Comparison of ENCODE assay signal across 16 mouse cellular contexts in genomic region chr9:115600826-115601225, GRCm38 (mm10).
"Had no signal": no experiment of that assay in that cellular context is flagged by ENCODE, and none has a peak within 500 bp of the region (broad histone marks: within the 10 kb centered on the region; RNA-seq: fewer than 3 reads in every experiment).

No protein-coding gene starts in this region.

- DNase-seq: retina, postnatal 1 day; right cerebral cortex, adult 18-20 months; right cerebral cortex, postnatal 14 days; right cerebral cortex, postnatal 25 days; right cerebral cortex, postnatal 4 days; spleen, adult 18-20 months; thymus, adult 18-20 months; thymus, adult 2 months; thymus, postnatal 14 days; thymus, postnatal 25 days; thymus, postnatal 36 days; thymus, postnatal 4 days had no signal

- H3K36me3 ChIP-seq: neural tube, embryonic 13.5 days; neural tube, embryonic 15.5 days; stomach, embryonic 15.5 days had no signal

- H3K4me1 ChIP-seq: stomach, embryonic 15.5 days had no signal

- H3K27me3 ChIP-seq: neural tube, embryonic 13.5 days; neural tube, embryonic 15.5 days; stomach, embryonic 15.5 days had no signal

- H3K4me3 ChIP-seq: neural tube, embryonic 13.5 days; neural tube, embryonic 15.5 days; stomach, embryonic 15.5 days had no signal

- H3K4me2 ChIP-seq: neural tube, embryonic 13.5 days; neural tube, embryonic 15.5 days; stomach, embryonic 15.5 days had no signal

- H3K9me3 ChIP-seq: neural tube, embryonic 13.5 days; neural tube, embryonic 15.5 days; stomach, embryonic 15.5 days had no signal

- H3K27ac ChIP-seq: neural tube, embryonic 13.5 days; neural tube, embryonic 15.5 days; stomach, embryonic 15.5 days; stomach, postnatal 0 days had no signal

- H3K9ac ChIP-seq: neural tube, embryonic 13.5 days; neural tube, embryonic 15.5 days; stomach, embryonic 15.5 days had no signal
